Mouse (Mus musculus) heart, adult 2 months (tissue): ENCODE data around the gene Slc1a4.

ENCODE experiments used
- CTCF ChIP-seq: fragments of 200-600 bp; IDR thresholded peaks from 2 replicates; pipeline ENCODE4 v1.8.1; 2022; ENCODE audit warnings: antibody characterized with exemption, mild to moderate bottlenecking, moderate library complexity
- EP300 ChIP-seq: fragments of 200-500 bp; IDR thresholded peaks from 2 replicates; pipeline ENCODE4 v1.6.1; 2011; ENCODE audit warnings: low read depth, low read length, control low read depth; ENCODE audit not compliant: insufficient read depth
- POLR2A ChIP-seq: fragments of 200-500 bp; IDR thresholded peaks from 2 replicates; pipeline ENCODE4 v1.6.1; 2011; ENCODE audit warnings: mild to moderate bottlenecking, low read depth, low read length, control low read depth; ENCODE audit not compliant: insufficient read depth

DNA sequence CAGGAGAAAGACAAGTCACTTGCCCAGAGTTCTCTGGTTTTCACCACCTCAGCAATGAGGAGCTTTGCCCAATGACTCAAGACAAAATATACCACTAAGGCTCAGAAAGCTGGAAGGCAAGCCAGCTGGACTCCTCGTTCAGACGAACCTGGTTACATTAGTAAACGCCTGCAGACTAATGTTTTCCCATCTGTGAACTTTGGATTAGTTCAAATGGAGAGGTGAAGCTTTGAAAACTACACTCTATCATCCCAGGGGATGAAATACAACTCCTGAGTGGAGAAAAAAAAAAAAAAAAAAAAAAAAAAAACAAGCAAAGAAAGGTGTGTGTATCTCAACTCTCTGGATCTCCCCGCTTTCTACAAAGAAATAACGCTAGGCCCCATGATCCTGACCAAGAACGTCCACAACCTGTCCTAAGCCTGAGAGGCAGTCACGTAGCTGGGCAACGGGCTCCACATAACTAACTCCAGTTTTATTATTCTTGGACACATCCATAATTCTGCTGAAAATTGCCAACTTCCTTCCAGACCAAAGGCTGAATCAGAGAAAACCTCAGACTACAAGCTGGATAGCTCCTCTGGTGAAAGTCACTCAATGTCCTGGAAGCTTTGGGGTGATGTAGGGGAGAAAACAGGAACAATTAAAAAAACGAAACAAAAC lies 1.4 kb downstream of the Slc1a4 start:
- no peak for TF ChIP-seq EP300
- TF ChIP-seq CTCF: no peak
- TF ChIP-seq POLR2A: no peak
